Mouse (Mus musculus) brain, adult 2 months (tissue): ENCODE data around the gene Ift20.
A peak's percentile ranks its signal among the peaks of the same experiment; 100 is the strongest.
"Not testable (repeated sequence)": the region's sequence is repeated elsewhere in the genome, so short reads cannot be mapped to it uniquely, and the experiment has no call there.

Source experiments
- DNase-seq: peaks from one replicate; pipeline ENCODE4 v3.0.0; 2011; ENCODE audit warnings: low read depth, low spot score

Ift20 gene

GRCm38 (mm10) chr11:78560447-78560846, 24.3 kb downstream of the Ift20 start:
- peak; percentile 91 for DNase-seq

GRCm38 (mm10) chr11:78566775-78567174, 30.6 kb downstream of the Ift20 start:
- peak; percentile 40 for DNase-seq

GRCm38 (mm10) chr11:78567614-78568013, 31.5 kb downstream of the Ift20 start:
- no peak for DNase-seq

- no peak for DNase-seq
Measured at GRCm38 (mm10) chr11:78568827-78569226, 32.7 kb downstream of the Ift20 start.

GRCm38 (mm10) chr11:78569806-78570205, 33.6 kb downstream of the Ift20 start:
- no peak for DNase-seq

- DNase-seq = peak; percentile 67
Measured at GRCm38 (mm10) chr11:78571441-78571840, 35.3 kb downstream of the Ift20 start.

- DNase-seq = no peak
Measured at GRCm38 (mm10) chr11:78571854-78572253, 35.7 kb downstream of the Ift20 start.

GRCm38 (mm10) chr11:78574031-78574430, 37.9 kb downstream of the Ift20 start:
- not testable (repeated sequence) for DNase-seq

GRCm38 (mm10) chr11:78574536-78574935, 38.4 kb downstream of the Ift20 start:
- DNase-seq = no peak

GRCm38 (mm10) chr11:78574975-78575374, 38.8 kb downstream of the Ift20 start:
- DNase-seq = no peak

GRCm38 (mm10) chr11:78582848-78583247, 46.7 kb downstream of the Ift20 start:
- DNase-seq = no peak

GRCm38 (mm10) chr11:78586099-78586498, 49.9 kb downstream of the Ift20 start:
- no peak for DNase-seq

GRCm38 (mm10) chr11:78587677-78588076, 51.5 kb downstream of the Ift20 start:
- not testable (repeated sequence) for DNase-seq
